Mouse (Mus musculus) hindbrain, embryonic 13.5 days (tissue): ENCODE data around the gene Nox4. TPM values are rescaled to one million over a fixed set of nuclear protein-coding genes. Genes with fewer than 3 reads are reported as not detected.

ENCODE experiments used
- ATAC-seq: fragments of 200-750 bp; cut with Nextera tagmentation; 2 replicates; pipeline ENCODE4 v1.8.0; 2017; ENCODE audit warnings: moderate TSS enrichment; ENCODE audit not compliant: low FRiP score
- H3K27ac ChIP-seq: fragments of 300-500 bp; sonication (generic); 2 replicates; pipeline ENCODE4 v1.5.1; 2015; ENCODE audit warnings: inconsistent platforms, mild to moderate bottlenecking, moderate library complexity
- H3K27me3 ChIP-seq: fragments of 300-500 bp; sonication (generic); 2 replicates; pipeline ENCODE4 v1.6.1; 2015; ENCODE audit warnings: mild to moderate bottlenecking, inconsistent platforms
- H3K36me3 ChIP-seq: fragments of 300-500 bp; sonication (generic); 2 replicates; pipeline ENCODE4 v1.6.1; 2015; ENCODE audit warnings: mild to moderate bottlenecking, inconsistent platforms
- H3K4me1 ChIP-seq: fragments of 300-500 bp; sonication (generic); replicated peaks from 2 replicates; pipeline ENCODE4 v1.6.1; 2015; ENCODE audit warnings: inconsistent platforms
- H3K4me2 ChIP-seq: fragments of 300-500 bp; sonication (generic); 2 replicates; pipeline ENCODE4 v1.6.1; 2015; ENCODE audit warnings: inconsistent platforms, mild to moderate bottlenecking, moderate library complexity
- H3K4me3 ChIP-seq: fragments of 300-500 bp; sonication (generic); 2 replicates; pipeline ENCODE4 v1.5.1; 2015; ENCODE audit warnings: mild to moderate bottlenecking, inconsistent platforms
- H3K9ac ChIP-seq: fragments of 300-500 bp; sonication (generic); 2 replicates; pipeline ENCODE4 v1.6.1; 2015; ENCODE audit warnings: mild to moderate bottlenecking, inconsistent platforms
- H3K9me3 ChIP-seq: fragments of 300-500 bp; sonication (generic); 2 replicates; pipeline ENCODE4 v1.6.1; 2016; ENCODE audit warnings: inconsistent platforms
- WGBS: fragments of 180-500 bp; shearing (Covaris S2); methylation state at CpG from one replicate; pipeline ENCODE4 v1.1.7; 2015; 5-methylcytosine and 5-hydroxymethylcytosine counted together
- polyA plus RNA-seq: library from polyadenylated mRNA; unstranded; fragments of >200 nt; fragmentation: Nextera tagmentation; extraction: Ambion mirVana; gene quantifications from 2 replicates; pipeline ENCODE4 v1.2.1, GENCODE M21; 2015

Gene Nox4
- polyA plus RNA-seq, 1 experiment from 2014 or later, result 2.9 TPM

GRCm38 (mm10) chr7:87277225-87277624 is 31.3 kb downstream of the Nox4 start:
- H3K9me3 ChIP-seq, result no peaks in the 10 kb centered on the region
- no peaks in the 10 kb centered on the region for H3K36me3 ChIP-seq
- H3K4me3 ChIP-seq, result no peak overlapping the region
- WGBS, result 6% methylated on average over 1 of the region's 1 CpGs
- ATAC-seq, result no peak
- no peak overlapping the region for H3K9ac ChIP-seq
- no peak overlapping the region for H3K27ac ChIP-seq
- no peak overlapping the region for H3K4me2 ChIP-seq
- H3K4me1 ChIP-seq, result no peaks in the 10 kb centered on the region
- H3K27me3 ChIP-seq, result no peaks in the 10 kb centered on the region

GRCm38 (mm10) chr7:87303726-87304315 is 57.9 kb downstream of the Nox4 start:
- H3K27ac ChIP-seq, result no peak overlapping the region
- no peak overlapping the region for H3K4me2 ChIP-seq
- H3K9me3 ChIP-seq, result no peaks in the 10 kb centered on the region
- H3K4me3 ChIP-seq, result no peak overlapping the region
- no peak for ATAC-seq
- H3K9ac ChIP-seq, result no peak overlapping the region
- no peaks in the 10 kb centered on the region for H3K36me3 ChIP-seq
- H3K4me1 ChIP-seq, result no peaks in the 10 kb centered on the region
- no peaks in the 10 kb centered on the region for H3K27me3 ChIP-seq
- 92% methylated on average over 1 of the region's 1 CpGs for WGBS

GRCm38 (mm10) chr7:87321571-87321970 is 75.7 kb downstream of the Nox4 start:
- no peaks in the 10 kb centered on the region for H3K27me3 ChIP-seq
- no peak overlapping the region for H3K4me2 ChIP-seq
- H3K36me3 ChIP-seq, result no peaks in the 10 kb centered on the region
- no peaks in the 10 kb centered on the region for H3K9me3 ChIP-seq
- 80% methylated on average over 3 of the region's 3 CpGs for WGBS
- ATAC-seq, result no peak
- no peak overlapping the region for H3K4me3 ChIP-seq
- no peak overlapping the region for H3K27ac ChIP-seq
- no peak overlapping the region for H3K9ac ChIP-seq
- H3K4me1 ChIP-seq, result no peaks in the 10 kb centered on the region

GRCm38 (mm10) chr7:87322085-87322484 is 76.2 kb downstream of the Nox4 start:
- Histone ChIP-seq H3K9me3 (no peaks in the 10 kb centered on the region), H3K4me3 (no peak overlapping the region), H3K27me3 (no peaks in the 10 kb centered on the region), H3K36me3 (no peaks in the 10 kb centered on the region), H3K4me2 (no peak overlapping the region), H3K4me1 (no peaks in the 10 kb centered on the region), H3K9ac (no peak overlapping the region), H3K27ac (no peak overlapping the region)
- 89% methylated on average over 1 of the region's 1 CpGs for WGBS
- ATAC-seq, result no peak

- no peaks in the 10 kb centered on the region for H3K9me3 ChIP-seq
- no peaks in the 10 kb centered on the region for H3K4me1 ChIP-seq
- H3K4me3 ChIP-seq, result no peak overlapping the region
- no peaks in the 10 kb centered on the region for H3K36me3 ChIP-seq
- no peak overlapping the region for H3K9ac ChIP-seq
- no peaks in the 10 kb centered on the region for H3K27me3 ChIP-seq
- WGBS, result 92% methylated on average over 5 of the region's 5 CpGs
- H3K27ac ChIP-seq, result no peak overlapping the region
- no peak for ATAC-seq
- no peak overlapping the region for H3K4me2 ChIP-seq
Measured at GRCm38 (mm10) chr7:87330782-87331558, 85.1 kb downstream of the Nox4 start.

- WGBS, result 89% methylated on average over 3 of the region's 3 CpGs
- H3K4me2 ChIP-seq, result no peak overlapping the region
- no peak overlapping the region for H3K9ac ChIP-seq
- no peak overlapping the region for H3K4me3 ChIP-seq
- H3K27me3 ChIP-seq, result no peaks in the 10 kb centered on the region
- H3K36me3 ChIP-seq, result no peaks in the 10 kb centered on the region
- H3K9me3 ChIP-seq, result no peaks in the 10 kb centered on the region
- ATAC-seq, result no peak
- no peak overlapping the region for H3K27ac ChIP-seq
- no peaks in the 10 kb centered on the region for H3K4me1 ChIP-seq
Measured at GRCm38 (mm10) chr7:87345598-87345997, 99.7 kb downstream of the Nox4 start.

GRCm38 (mm10) chr7:87352818-87353217 is 106.9 kb downstream of the Nox4 start:
- no peak overlapping the region for H3K4me2 ChIP-seq
- no peaks in the 10 kb centered on the region for H3K4me1 ChIP-seq
- WGBS, result 52% methylated on average over 2 of the region's 2 CpGs
- no peak overlapping the region for H3K9ac ChIP-seq
- H3K27me3 ChIP-seq, result no peaks in the 10 kb centered on the region
- H3K4me3 ChIP-seq, result no peak overlapping the region
- no peaks in the 10 kb centered on the region for H3K9me3 ChIP-seq
- no peak for ATAC-seq
- H3K27ac ChIP-seq, result no peak overlapping the region
- H3K36me3 ChIP-seq, result no peaks in the 10 kb centered on the region

- no peak overlapping the region for H3K27ac ChIP-seq
- H3K9ac ChIP-seq, result no peak overlapping the region
- H3K4me1 ChIP-seq, result no peaks in the 10 kb centered on the region
- no peaks in the 10 kb centered on the region for H3K9me3 ChIP-seq
- no peak overlapping the region for H3K4me3 ChIP-seq
- no peaks in the 10 kb centered on the region for H3K36me3 ChIP-seq
- H3K4me2 ChIP-seq, result no peak overlapping the region
- ATAC-seq, result no peak
- no peaks in the 10 kb centered on the region for H3K27me3 ChIP-seq
Measured at GRCm38 (mm10) chr7:87367834-87368233, 121.9 kb downstream of the Nox4 start.

GRCm38 (mm10) chr7:87369131-87369530 is 123.2 kb downstream of the Nox4 start:
- Histone ChIP-seq H3K27me3 (no peaks in the 10 kb centered on the region), H3K27ac (no peak overlapping the region), H3K9ac (no peak overlapping the region), H3K9me3 (no peaks in the 10 kb centered on the region), H3K4me3 (no peak overlapping the region), H3K4me1 (no peaks in the 10 kb centered on the region), H3K36me3 (no peaks in the 10 kb centered on the region), H3K4me2 (no peak overlapping the region)
- WGBS, result 90% methylated on average over 1 of the region's 1 CpGs
- ATAC-seq, result no peak

- Histone ChIP-seq H3K9ac (no peak overlapping the region), H3K4me3 (no peak overlapping the region), H3K4me1 (no peaks in the 10 kb centered on the region), H3K36me3 (no peaks in the 10 kb centered on the region), H3K9me3 (no peaks in the 10 kb centered on the region), H3K27me3 (no peaks in the 10 kb centered on the region), H3K27ac (no peak overlapping the region), H3K4me2 (no peak overlapping the region)
- 90% methylated on average over 2 of the region's 2 CpGs for WGBS
- no peak for ATAC-seq
Measured at GRCm38 (mm10) chr7:87370789-87371188, 124.9 kb downstream of the Nox4 start.

GRCm38 (mm10) chr7:87371316-87371715 is 125.4 kb downstream of the Nox4 start:
- no peaks in the 10 kb centered on the region for H3K27me3 ChIP-seq
- H3K27ac ChIP-seq, result no peak overlapping the region
- 92% methylated on average over 2 of the region's 2 CpGs for WGBS
- no peaks in the 10 kb centered on the region for H3K4me1 ChIP-seq
- H3K4me3 ChIP-seq, result no peak overlapping the region
- ATAC-seq, result no peak
- H3K4me2 ChIP-seq, result no peak overlapping the region
- no peaks in the 10 kb centered on the region for H3K9me3 ChIP-seq
- H3K9ac ChIP-seq, result no peak overlapping the region
- no peaks in the 10 kb centered on the region for H3K36me3 ChIP-seq

GRCm38 (mm10) chr7:87374322-87374721 is 128.4 kb downstream of the Nox4 start:
- H3K9ac ChIP-seq, result no peak overlapping the region
- H3K9me3 ChIP-seq, result no peaks in the 10 kb centered on the region
- H3K4me3 ChIP-seq, result no peak overlapping the region
- ATAC-seq, result no peak
- no peaks in the 10 kb centered on the region for H3K4me1 ChIP-seq
- H3K27me3 ChIP-seq, result no peaks in the 10 kb centered on the region
- no peaks in the 10 kb centered on the region for H3K36me3 ChIP-seq
- H3K4me2 ChIP-seq, result no peak overlapping the region
- no peak overlapping the region for H3K27ac ChIP-seq

- no peaks in the 10 kb centered on the region for H3K36me3 ChIP-seq
- 73% methylated on average over 2 of the region's 2 CpGs for WGBS
- no peak overlapping the region for H3K9ac ChIP-seq
- H3K27ac ChIP-seq, result no peak overlapping the region
- no peaks in the 10 kb centered on the region for H3K4me1 ChIP-seq
- ATAC-seq, result no peak
- H3K9me3 ChIP-seq, result no peaks in the 10 kb centered on the region
- no peaks in the 10 kb centered on the region for H3K27me3 ChIP-seq
- H3K4me3 ChIP-seq, result no peak overlapping the region
- no peak overlapping the region for H3K4me2 ChIP-seq
Measured at GRCm38 (mm10) chr7:87374935-87375334, 129.0 kb downstream of the Nox4 start.
